Mouse (Mus musculus) kidney, postnatal 36 days (tissue): ENCODE measurements at regions not wholly inside any gene's neighbourhood (a gene's known extent, or its start where the extent isn't known, plus 50 kb on each side); places are given as distances from the start of the nearest gene placed in this dataset.

Source experiments
- DNase-seq, 2 experiments: peaks; one replicate each; pipeline ENCODE4 v3.0.0; 2021 to 2022; ENCODE audit warnings: mixed read lengths in 2 of 2

DNA sequence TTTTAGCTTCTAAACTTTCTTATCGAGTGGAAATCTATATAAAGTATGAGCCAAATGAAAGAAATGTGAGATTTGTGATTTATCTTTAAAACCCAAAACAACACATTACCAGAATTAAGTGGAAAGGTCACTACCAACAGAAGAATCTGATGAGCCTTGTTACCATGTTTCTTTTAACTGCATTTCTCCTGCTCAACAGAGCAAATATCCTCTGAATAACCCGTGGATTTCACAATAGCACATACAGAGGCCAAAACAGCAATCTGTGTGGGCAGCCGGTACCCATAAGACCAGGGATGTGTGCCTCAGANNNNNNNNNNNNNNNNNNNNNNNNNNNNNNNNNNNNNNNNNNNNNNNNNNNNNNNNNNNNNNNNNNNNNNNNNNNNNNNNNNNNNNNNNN, 85.3 kb downstream of the 4930444P10Rik start:
- DNase-seq = no peak

DNA sequence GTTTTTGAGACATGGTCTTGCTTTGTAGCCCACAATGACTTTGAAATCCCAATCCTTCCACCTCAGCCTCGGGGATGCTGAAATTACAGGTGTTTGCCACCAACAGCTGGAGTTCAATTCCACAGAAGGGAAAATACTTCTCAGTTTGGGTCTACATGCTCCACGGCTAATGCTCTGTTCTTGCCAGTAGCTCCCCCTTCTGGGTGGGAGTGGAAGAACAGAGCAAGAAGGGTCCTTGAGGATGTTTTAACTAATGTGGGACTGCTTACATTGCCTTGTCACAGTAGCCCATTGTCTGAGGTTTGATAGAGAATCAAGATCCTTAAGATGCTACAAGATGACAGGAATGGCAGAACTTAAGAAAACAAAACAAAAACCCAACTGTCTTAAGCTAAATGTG, 86.2 kb downstream of the 4930444P10Rik start:
- no peak for DNase-seq

DNA sequence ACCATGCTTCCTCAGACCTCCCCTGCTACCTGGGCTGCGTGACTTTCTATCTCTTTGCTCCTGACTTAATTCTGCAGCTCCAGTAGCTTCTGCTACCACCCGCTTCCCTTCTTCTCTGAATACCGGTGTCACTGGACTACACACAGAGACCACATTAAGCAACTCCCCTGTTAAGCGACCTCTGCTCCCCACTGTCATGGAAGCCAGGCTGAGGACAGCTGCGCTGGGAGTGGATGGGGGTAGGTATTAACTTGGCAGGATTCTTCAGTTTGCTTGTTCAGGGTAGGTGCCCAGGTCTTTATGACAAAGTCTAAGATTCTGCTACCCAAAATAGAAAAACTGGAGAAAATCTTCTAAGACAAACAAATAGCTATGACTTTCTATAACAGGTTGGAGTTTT, 96.0 kb downstream of the 4930444P10Rik start:
- DNase-seq = no peak

DNA sequence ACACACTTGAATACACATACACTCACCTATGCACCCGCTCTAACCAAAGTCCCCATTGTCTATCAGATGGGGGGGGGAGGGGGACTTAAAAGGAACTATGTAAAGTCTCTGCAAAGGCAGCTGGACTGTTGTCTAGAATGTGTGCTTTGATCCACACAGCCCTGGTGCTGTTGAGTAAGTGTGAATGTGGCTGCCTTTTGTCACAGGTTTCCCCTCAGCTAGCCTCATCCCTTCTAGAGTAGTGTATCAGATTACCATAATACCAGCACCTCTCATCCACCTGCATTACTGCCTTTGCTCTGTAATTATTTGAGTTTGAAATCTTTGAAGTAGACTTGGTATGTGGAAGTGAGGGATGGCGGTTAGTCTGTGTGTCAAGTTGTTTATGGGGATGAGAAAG, 96.8 kb downstream of the 4930444P10Rik start:
- DNase-seq = no peak

DNA sequence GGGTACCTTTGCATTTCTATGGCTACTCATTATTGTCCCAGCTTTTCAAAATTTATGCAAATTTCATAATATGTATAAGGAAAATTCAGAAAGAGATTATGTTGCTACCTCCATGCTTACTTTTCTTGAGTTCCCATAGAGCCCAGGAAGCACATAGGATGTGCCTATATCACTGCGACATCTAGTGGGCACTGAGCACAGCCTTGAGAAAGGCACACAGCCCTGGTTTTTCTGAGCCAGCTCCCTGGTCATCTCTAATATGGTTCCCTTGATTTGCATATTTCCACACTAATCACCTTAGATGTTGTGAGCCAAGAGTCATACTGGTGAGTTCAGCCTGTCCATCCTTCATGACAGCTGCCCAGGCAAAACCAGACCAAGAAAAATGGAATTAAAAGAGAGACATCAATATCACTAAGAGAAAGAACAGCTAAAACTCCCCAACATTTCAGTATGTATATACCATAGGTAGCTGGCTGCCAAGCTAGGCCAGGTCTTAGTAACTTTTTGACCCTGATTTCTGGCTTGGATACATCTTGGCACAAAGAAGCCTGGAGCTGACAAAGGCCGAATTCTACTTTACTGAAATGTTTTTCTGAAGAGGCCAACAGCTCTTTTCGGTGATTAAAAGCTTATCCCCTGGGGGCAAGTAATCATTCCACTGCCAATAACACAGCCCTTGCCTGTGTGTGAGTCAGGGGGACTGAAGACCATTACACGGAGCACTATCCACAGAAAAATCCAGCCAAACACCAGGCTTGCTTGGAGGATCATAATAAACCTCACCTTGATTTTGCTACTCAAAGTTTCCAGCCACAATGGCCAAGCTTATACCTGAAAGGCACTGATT, 99.3 kb downstream of the 4930444P10Rik start:
- DNase-seq = peak; percentile 16 to 42

DNA sequence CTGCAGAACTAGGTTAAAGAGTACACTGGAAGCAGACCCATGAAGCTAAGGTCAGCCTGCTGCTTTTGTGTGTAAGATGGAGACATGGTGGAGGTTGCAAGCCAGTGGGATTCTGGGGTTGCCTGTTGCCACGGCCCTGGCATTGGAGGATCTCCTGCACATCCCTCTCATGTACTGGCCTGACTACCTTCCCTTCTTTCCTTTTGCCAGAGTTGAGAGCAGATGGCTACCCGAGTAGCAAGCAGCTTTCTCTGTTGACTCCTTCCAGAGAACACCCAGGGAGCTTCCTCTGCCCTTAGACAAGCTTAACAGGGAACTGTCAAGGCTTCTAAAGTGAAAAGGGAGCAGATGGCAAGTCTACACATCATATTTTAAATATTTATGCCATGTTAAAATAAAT, 102.1 kb downstream of the 4930444P10Rik start:
- no peak for DNase-seq

DNA sequence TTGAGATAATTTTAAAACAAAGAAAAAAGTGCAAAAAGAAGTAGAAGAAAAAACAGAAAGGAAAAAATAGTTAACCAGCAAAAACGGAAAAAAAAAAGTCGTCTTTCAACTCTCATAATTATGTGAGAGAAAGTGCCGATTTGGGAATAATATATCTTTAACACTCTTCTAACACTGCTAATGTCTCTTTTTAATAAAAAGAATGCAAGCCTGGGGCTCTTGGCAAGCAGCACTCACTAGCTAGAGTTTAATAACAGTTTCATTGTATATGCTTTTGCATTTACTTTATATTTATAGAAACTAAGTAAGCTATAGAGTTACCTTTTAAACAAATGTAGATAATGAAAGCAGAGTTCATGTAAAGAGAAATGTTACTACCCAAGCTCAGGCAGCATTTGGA, 107.5 kb downstream of the 4930444P10Rik start:
- no peak for DNase-seq

DNA sequence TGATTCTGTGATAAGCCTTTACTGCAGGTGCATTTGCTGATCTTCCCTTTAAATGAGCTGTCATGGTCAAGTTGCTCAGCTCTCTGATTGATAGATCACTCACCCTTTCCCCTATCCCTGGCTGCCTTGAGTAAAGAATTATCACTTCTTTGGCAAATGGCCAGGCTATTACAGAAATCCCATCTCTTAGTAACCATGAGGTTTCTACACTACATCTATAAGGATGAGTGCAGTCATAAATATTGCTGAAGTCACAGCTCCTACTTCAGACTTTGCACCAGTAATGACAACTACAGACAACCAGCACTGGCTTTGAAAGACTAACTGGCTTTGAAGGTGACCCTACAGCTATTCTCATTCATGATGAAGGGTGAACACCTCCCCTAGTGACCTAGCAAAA, 113.8 kb downstream of the 4930444P10Rik start:
- DNase-seq = no peak

DNA sequence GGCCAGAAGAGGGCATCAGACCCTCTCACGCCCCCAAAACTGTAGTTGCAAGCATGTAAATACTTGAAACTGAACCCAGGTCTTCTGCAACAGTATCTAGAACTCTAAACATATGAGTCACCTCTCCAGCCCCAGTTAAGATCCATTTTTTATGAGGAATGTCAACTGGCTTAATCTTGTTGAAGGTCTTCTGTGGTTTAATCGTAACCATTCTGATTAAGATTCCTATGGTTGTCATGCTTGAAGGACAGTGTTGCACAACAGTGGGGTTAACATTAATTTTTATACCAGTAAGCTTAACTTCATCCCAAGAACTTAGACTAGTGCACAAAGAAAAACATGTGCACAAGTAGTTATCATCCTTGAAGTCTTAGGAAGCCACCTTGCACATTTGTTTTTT, 133.5 kb downstream of the 4930444P10Rik start:
- DNase-seq = no peak

DNA sequence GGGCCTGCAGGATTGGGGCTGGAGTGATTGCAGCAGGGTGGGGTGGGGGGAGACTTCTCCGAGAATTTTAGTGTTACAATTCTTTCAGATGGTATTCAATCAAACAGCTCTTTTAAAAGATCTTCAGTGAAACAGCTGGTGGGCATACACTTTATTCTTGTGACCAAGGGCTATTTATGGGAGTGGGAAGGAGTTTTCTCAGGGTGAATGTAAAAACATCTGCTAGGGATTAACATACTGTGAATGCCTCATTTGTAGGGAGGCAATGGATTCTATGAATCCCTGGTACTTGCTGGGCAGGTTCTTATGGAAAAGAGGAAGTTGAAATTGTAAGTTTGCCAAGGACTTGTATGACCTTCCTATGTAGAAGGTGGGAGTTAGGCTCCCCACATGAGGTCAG, 134.5 kb downstream of the 4930444P10Rik start:
- DNase-seq = no peak

DNA sequence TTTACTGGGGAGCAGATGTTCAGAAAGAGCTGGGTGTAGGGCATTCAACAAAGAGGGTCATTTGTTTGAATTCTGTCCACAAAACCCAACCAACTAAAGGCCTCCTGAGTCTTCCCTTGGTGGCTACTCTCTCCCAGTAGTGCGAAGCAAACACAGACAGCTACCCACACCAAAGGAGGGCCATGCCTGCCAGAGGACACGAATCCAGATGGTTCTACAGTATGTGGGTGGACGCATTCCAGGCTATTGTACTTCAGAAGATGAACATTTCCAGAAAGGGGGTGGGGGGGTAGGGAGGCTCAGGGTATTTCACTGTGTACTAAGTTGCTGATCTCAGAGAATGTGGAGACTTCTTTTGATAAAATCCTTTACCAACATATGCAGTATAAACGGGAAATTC, 149.5 kb downstream of the 4930444P10Rik start:
- no peak for DNase-seq

DNA sequence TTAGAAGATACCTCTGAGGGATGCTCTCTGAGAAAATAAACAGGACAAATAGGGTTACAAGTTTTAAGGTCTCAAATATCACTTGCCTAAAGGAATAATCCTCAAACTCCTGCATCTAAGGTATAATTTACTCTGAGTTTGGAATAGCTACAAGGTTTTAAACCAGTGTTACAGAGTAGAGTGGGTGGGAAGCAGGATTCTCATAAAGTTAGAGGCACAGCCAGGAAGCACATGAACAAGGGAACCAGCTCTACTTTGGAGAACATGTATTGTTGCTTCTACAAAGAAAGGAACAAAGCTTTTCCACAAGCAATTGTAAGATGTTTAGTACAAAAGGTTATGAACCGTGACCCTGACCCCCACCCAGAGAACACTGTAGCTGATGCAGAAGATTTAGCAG, 150.1 kb downstream of the 4930444P10Rik start:
- DNase-seq = no peak
